Mouse (Mus musculus) forebrain, embryonic 15.5 days (tissue): ENCODE results near the gene Cox5a. TPM values are rescaled to one million over a fixed set of nuclear protein-coding genes. Genes with fewer than 3 reads are reported as not detected.

Experiments
- ATAC-seq: fragments of 200-750 bp; cut with Nextera tagmentation; replicated peaks from 2 replicates; pipeline ENCODE4 v1.8.0; 2017; ENCODE audit warnings: mild to moderate bottlenecking, moderate TSS enrichment, moderate library complexity
- H3K27ac ChIP-seq: fragments of 300-500 bp; sonication (generic); replicated peaks from 2 replicates; pipeline ENCODE4 v1.5.1; 2015; ENCODE audit warnings: mild to moderate bottlenecking, inconsistent platforms
- H3K27me3 ChIP-seq: fragments of 300-500 bp; sonication (generic); 2 replicates; pipeline ENCODE4 v1.6.1; 2015; ENCODE audit warnings: inconsistent platforms
- H3K36me3 ChIP-seq: fragments of 300-500 bp; sonication (generic); 2 replicates; pipeline ENCODE4 v1.6.1; 2015; ENCODE audit warnings: mild to moderate bottlenecking, inconsistent platforms
- H3K4me1 ChIP-seq: fragments of 300-500 bp; sonication (generic); 2 replicates; pipeline ENCODE4 v1.6.1; 2015; ENCODE audit warnings: inconsistent platforms
- H3K4me2 ChIP-seq: fragments of 300-500 bp; sonication (generic); replicated peaks from 2 replicates; pipeline ENCODE4 v1.6.1; 2015; ENCODE audit warnings: mild to moderate bottlenecking, inconsistent platforms
- H3K4me3 ChIP-seq: fragments of 300-500 bp; sonication (generic); 2 replicates; pipeline ENCODE4 v1.5.1; 2015; ENCODE audit warnings: mild to moderate bottlenecking, inconsistent platforms
- H3K9ac ChIP-seq: fragments of 300-500 bp; sonication (generic); replicated peaks from 2 replicates; pipeline ENCODE4 v1.6.1; 2015; ENCODE audit warnings: mild to moderate bottlenecking, inconsistent platforms
- H3K9me3 ChIP-seq: fragments of 300-500 bp; sonication (generic); 2 replicates; pipeline ENCODE4 v1.6.1; 2016; ENCODE audit warnings: inconsistent platforms
- WGBS: fragments of 180-500 bp; shearing (Covaris S2); methylation state at CpG from one replicate; pipeline ENCODE4 v1.1.7; 2015; ENCODE audit warnings: mixed read lengths; 5-methylcytosine and 5-hydroxymethylcytosine counted together
- polyA plus RNA-seq: library from polyadenylated mRNA; unstranded; fragments of >200 nt; fragmentation: Nextera tagmentation; extraction: Ambion mirVana; gene quantifications from 2 replicates; pipeline ENCODE4 v1.2.1, GENCODE M21; 2015

Gene Cox5a
- polyA plus RNA-seq, 1 experiment from 2014 or later = 751 TPM

- Histone ChIP-seq H3K36me3 (peaks cover 17% of the 10 kb centered on the region), H3K9me3 (no peaks in the 10 kb centered on the region), H3K4me3 (no peak overlapping the region), H3K4me1 (peaks cover 22% of the 10 kb centered on the region), H3K27ac (no peak overlapping the region), H3K27me3 (no peaks in the 10 kb centered on the region), H3K9ac (no peak overlapping the region), H3K4me2 (no peak overlapping the region)
- no peak for ATAC-seq
- WGBS = 95% methylated on average over 6 of the region's 6 CpGs
Measured at GRCm38 (mm10) chr9:57568500-57568899, 47.4 kb downstream of the Cox5a start.

- Histone ChIP-seq H3K36me3 (peaks cover 24% of the 10 kb centered on the region), H3K4me3 (no peak overlapping the region)
- no peak for ATAC-seq
Measured at GRCm38 (mm10) chr9:57574397-57574796, 53.3 kb downstream of the Cox5a start.

GRCm38 (mm10) chr9:57575577-57575976 lies 54.5 kb downstream of the Cox5a start:
- Histone ChIP-seq H3K27me3 (no peaks in the 10 kb centered on the region), H3K27ac (no peak overlapping the region), H3K9ac (no peak overlapping the region), H3K9me3 (no peaks in the 10 kb centered on the region), H3K4me1 (no peaks in the 10 kb centered on the region), H3K36me3 (peaks cover 32% of the 10 kb centered on the region), H3K4me3 (no peak overlapping the region), H3K4me2 (no peak overlapping the region)
- no peak for ATAC-seq
- 83% methylated on average over 3 of the region's 3 CpGs for WGBS

More at GRCm38 (mm10) chr9:57574397-57574796, 53.3 kb downstream of the Cox5a start:
- Histone ChIP-seq H3K27me3 (no peaks in the 10 kb centered on the region), H3K9ac (no peak overlapping the region), H3K4me2 (no peak overlapping the region), H3K4me1 (no peaks in the 10 kb centered on the region), H3K27ac (no peak overlapping the region), H3K9me3 (no peaks in the 10 kb centered on the region)

GRCm38 (mm10) chr9:57577144-57577849 lies 56.2 kb downstream of the Cox5a start:
- ATAC-seq = no peak
- WGBS = 82% methylated on average over 6 of the region's 6 CpGs
- Histone ChIP-seq H3K36me3 (peaks cover 49% of the 10 kb centered on the region), H3K4me1 (no peaks in the 10 kb centered on the region), H3K9me3 (no peaks in the 10 kb centered on the region), H3K27me3 (no peaks in the 10 kb centered on the region), H3K9ac (no peak overlapping the region), H3K4me3 (no peak overlapping the region), H3K27ac (no peak overlapping the region), H3K4me2 (no peak overlapping the region)

Other genes starting within 250 kb of the Cox5a start
- 21.3 and 29.5 TPM in 2 replicates for gene Ppcdc, start 81.2 kb upstream of the Cox5a start, polyA plus RNA-seq
- 102 and 106 TPM in 2 replicates for gene Scamp5, start 53.2 kb upstream of the Cox5a start, polyA plus RNA-seq
- gene Rpp25, start 17.2 kb upstream of the Cox5a start, polyA plus RNA-seq = 18.8 and 19.6 TPM in 2 replicates
- 24.1 and 26.2 TPM in 2 replicates for gene Fam219b, start 16.3 kb downstream of the Cox5a start, polyA plus RNA-seq
- 62.9 and 69.3 TPM in 2 replicates for gene Mpi, start 31.5 kb downstream of the Cox5a start, polyA plus RNA-seq
- 57.7 and 60.5 TPM in 2 replicates for gene Scamp2, start 39.7 kb downstream of the Cox5a start, polyA plus RNA-seq
- 26.6 and 29.8 TPM in 2 replicates for gene Ulk3, start 68.2 kb downstream of the Cox5a start, polyA plus RNA-seq
- gene Cplx3, start 85.0 kb downstream of the Cox5a start, polyA plus RNA-seq = 0.45 TPM in 1 of 2 replicates, not detected in the other
- not detected in 2 replicates for gene Lman1l, start 99.5 kb downstream of the Cox5a start, polyA plus RNA-seq
- 37.4 and 41.7 TPM in 2 replicates for gene Csk, start 132.4 kb downstream of the Cox5a start, polyA plus RNA-seq
- gene Cyp1a2, start 162.4 kb downstream of the Cox5a start, polyA plus RNA-seq = not detected in 2 replicates
- 0.06 and 0.20 TPM in 2 replicates for gene Cyp1a1, start 166.7 kb downstream of the Cox5a start, polyA plus RNA-seq
- gene Edc3, start 187.3 kb downstream of the Cox5a start, polyA plus RNA-seq = 36.4 and 37.1 TPM in 2 replicates
- gene Clk3, start 244.6 kb downstream of the Cox5a start, polyA plus RNA-seq = 88.6 and 93.0 TPM in 2 replicates